Mouse (Mus musculus) adrenal gland, postnatal 25 days (tissue): Measurements from ENCODE around the gene Lgals9. TPM values are rescaled to one million over a fixed set of nuclear protein-coding genes. Genes with fewer than 3 reads are reported as not detected.
"Not testable (repeated sequence)": the region's sequence is repeated elsewhere in the genome, so short reads cannot be mapped to it uniquely, and the experiment has no call there.

Source experiments
- DNase-seq: peaks from one replicate; pipeline ENCODE4 v3.0.0; 2021; ENCODE audit warnings: mixed read lengths
- total RNA-seq: library from RNA; stranded (reverse); gene quantifications from 2 replicates; pipeline ENCODE4 v1.2.3, GENCODE M21; 2021

The Lgals9 gene
- total RNA-seq, 1 experiment from 2014 or later, result 18.5 TPM

DNA sequence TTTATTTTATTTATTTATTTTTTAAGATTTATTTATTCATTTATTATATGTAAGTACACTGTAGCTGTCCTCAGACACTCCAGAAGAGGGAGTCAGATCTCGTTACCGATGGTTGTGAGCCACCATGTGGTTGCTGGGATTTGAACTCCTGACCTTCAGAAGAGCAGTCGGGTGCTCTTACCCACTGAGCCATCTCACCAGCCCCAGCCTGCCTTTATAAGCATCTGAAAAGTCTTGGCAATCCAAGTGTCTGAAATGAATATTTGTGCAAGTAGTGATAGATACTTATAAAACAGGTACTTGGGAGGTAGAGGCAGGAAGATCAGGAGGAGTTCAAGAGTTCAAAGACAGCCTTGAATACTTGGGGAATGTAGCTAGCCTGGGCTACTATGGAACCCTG, 22.6 kb upstream of the Lgals9 start:
- not testable (repeated sequence) for DNase-seq

DNA sequence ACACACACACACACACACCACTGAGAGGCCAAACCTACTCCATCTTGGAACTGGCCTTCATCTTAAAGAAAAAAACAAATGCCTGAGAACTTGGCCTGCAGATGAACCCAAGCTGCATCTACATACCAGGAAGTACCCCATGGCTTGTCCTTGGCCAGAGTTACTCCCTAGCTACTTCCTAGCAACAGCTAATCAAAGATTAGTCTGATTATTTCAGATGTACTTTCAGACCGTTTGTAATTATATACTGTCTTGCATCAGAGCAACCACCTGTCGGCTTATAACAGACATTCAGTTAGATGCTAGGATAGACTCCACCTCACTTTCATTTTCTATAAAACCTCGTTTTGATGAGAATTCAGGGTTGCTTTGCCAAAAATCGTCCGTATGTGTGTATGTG, 21.7 kb upstream of the Lgals9 start:
- DNase-seq, result no peak

DNA sequence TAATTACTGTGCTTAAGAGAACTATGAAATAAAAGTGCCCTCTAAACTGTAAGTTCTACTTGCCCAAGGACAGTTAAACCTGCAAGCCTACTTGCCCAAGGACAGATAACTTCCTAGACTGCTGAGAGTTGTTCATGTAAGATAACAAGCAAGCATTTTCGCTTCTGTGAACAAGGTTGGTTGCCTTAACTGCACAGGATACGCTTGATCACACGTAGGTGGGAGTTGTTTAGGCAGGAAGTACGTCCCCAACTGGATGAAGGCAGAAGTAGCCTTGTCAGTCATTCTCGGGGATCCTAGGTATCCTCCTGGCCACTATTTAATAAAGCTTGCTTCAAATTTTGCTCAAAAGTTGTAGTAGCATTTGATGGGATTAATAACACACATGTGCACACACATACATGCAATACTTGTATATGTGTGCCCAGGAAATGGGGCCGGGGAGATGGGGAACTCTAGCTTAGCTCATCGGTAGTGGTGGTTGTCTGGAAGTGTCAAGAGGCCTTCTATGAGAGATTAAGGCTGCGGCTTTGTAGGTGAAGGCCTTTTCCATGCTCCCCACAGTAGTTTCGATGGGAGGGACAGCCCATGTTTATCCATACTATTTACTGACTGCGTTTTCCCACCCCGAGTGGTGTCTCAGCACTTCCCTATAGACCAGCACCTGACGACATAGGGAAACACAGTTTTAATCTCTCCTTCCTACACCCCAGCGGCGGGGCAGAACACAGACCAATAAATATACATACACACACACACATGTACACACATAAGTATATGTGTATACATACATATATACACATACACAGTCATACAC, 21.0 kb upstream of the Lgals9 start:
- DNase-seq, result no peak

DNA sequence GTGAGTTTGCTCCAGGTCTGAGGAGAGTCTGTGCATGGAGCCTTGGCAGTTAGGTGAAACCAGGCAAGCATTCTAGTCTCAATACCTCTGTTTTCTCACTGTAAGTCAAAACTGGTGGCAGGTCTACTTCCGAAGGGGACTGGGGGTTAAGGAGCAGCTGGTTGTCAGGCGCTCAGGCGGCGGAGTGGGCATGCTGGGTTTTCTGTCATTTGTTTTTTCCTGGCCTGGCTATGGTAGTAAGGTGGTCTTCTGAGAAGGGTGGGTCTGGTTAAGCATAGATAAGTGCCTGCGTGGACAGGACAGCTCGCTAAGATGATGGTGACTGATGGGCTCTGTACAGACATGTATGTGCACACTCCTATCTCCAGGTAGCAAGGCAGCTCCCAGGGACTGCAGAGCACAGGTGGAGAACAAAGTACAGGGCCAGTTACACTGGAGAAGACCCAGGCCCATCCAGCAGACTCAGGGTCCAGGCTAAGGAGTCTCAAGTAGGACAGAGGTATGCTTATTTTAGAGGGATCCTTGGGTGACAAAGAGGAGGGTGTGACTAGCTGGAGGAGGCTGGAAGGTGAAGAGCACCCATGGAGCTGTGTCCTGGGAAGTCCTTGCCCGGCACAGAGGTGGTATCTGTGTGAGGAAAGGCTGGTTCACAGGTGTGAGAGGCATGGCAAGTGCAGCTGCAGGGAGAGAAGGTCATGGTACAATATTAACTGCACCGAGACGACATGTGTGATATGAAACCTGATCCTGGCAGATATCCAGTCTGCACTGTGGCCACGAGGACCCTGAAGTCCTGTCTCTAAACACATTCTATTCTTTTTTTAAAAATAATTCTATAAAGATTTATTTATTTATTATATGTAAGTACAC, 19.3 kb upstream of the Lgals9 start:
- DNase-seq, result no peak

DNA sequence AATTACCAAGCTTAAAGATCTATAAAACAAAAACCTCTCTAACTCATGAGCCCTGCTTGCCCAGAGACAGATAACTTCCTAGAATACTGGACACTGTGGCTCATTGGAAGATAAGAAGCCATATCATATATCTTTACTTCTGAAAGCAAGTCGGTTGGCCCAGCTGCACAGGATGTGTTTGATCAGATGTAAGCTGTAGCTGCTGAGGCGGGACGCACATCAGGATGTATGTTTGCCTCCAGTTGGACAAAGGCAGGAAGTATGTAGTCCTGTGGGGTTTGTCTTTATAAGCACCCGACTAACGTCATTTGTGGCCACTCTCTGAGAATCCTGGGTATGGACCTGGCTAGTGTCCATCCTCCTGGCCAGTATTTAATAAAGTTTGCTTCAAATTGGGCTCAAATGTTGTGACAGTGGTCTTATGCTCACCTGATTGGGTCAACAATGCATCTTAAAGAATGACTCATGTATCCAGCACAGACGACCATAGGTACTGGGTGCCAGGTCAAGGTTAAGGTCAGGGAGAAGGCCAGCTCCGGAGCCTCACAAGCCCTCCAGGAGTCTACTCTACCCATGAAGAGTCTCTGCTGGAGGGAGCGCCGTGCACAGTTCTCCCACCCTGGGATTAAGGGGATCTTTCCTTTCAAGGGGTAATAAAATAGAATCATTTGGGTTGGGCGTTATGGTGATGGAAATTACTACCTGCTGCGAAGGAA, 18.5 kb upstream of the Lgals9 start:
- DNase-seq, result no peak

DNA sequence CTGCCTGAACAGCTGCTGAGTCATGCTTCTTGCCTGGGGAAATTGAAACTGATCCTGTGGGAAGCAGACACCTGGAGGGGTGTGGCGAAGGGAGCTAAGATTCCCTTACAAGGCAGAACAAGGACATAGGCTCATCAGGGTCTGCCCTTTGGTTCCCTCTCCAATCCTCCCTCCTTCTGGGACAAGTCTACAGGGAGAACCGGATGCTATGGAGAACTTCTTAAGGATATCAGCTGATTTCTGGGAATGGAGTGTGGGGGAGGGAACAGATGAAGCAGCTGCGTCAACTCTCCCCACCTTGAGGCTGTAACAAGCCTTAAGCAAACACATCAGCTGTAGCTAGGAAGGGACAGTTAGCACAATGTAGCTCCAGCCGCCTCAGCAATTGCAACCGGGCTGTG, 17.8 kb upstream of the Lgals9 start:
- no peak for DNase-seq

DNA sequence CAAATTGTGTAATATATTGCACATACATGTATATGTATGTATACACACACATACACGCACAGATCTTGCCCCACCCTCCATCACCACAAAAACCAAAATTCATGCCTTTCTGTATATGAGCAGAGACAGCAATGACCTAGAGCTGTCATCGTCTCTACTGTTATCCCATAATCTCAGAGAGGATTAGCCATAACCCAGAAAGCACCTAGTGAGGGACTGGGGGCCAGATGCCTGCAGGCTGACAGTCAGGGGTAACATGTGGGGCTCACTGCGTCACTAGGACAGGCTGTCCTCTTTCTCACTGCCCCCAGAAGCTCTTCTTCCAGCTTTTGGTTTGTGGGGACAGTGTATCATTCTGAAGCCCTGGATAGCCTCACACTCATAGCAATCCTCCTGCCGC, 17.1 kb upstream of the Lgals9 start:
- no peak for DNase-seq

DNA sequence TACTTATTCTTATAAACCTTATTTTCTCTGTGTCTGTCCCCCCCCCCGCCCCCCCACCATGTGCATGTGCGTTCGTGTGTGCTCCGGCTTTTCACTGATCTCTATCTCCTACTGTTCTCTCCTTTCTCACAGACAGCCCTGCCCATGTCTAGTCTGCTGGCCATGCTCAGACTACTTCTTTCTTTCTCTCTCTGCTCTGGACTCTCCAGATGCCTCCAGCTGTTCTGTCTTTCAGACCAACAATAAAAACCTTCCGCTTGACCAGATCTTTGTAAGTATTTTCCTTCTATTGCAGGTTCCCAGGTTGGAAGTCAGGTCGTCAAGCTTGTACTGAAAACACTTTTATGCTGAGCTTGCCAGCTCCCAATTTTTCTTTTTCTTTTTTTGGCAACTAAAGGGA, 14.4 kb upstream of the Lgals9 start:
- DNase-seq, result no peak

DNA sequence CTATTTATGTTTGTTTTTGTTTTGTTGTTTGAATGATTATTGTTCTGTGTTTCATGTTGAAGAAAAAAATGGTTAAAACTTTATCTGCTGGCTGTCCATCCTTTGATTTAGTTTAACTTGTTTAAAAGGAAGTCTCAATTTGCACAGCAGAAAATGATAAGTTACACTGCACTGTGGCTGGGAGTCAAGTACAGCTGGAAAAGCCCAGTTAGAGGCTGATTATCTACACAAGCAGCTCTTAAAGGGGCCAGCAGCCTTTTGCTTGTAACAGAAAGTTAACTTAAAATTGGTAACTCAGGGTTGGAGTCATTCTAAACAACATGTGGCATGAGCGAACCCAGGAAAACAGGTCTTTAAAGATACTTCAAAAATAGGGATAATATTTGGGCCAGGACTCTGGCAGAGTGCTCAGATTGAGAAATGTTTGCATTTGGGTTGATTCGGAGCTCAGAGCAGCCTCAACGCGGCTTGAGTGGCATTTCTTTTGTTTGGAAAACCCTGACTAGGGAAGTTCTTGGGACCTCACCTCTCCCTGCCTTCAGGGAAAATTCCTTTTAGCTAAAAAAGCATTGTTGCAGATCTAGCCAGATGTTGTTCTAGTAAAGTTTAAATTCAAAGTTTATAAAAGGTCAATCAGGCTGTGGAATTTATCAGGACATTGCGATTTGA, 6.3 kb upstream of the Lgals9 start:
- DNase-seq, result not testable (repeated sequence)

DNA sequence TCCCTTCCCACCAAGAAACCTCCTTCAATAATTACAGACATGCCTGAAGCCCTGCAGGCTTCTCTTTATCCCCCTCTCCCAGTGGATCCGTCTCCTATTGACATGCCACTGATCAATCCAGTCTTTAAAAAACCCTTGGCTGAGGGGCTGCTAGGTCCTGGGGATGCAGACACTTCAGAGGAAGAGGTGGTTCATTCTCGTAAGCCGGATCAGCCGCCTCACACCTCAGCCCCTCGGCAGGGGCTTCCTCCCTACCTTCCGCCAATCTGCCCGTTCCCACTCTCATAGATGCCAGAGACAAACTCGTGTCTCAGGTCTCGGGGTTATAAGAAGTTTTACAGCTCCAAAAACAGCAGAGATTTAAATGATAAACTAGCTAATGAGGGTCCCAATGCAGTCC, 5.3 kb upstream of the Lgals9 start:
- no peak for DNase-seq

DNA sequence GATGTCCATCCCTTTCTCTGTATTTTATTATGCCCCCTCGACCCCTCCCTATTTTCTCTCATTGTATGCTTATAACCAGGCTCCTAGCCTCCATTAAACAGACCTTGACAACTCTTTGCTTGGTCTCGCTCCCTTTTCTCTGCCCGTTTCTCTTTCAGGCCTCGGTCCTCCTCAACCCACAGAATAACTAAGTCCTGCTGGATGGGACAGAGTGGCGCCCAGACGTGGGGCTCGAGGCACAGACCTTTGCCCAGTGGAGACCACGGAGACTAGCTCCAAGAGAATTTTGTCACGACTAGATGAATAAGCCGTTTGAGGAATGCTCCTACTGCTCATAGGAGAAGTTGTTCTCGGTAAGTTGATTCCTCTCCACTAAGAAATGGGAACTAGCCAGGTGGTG, 4.5 kb upstream of the Lgals9 start:
- not testable (repeated sequence) for DNase-seq

DNA sequence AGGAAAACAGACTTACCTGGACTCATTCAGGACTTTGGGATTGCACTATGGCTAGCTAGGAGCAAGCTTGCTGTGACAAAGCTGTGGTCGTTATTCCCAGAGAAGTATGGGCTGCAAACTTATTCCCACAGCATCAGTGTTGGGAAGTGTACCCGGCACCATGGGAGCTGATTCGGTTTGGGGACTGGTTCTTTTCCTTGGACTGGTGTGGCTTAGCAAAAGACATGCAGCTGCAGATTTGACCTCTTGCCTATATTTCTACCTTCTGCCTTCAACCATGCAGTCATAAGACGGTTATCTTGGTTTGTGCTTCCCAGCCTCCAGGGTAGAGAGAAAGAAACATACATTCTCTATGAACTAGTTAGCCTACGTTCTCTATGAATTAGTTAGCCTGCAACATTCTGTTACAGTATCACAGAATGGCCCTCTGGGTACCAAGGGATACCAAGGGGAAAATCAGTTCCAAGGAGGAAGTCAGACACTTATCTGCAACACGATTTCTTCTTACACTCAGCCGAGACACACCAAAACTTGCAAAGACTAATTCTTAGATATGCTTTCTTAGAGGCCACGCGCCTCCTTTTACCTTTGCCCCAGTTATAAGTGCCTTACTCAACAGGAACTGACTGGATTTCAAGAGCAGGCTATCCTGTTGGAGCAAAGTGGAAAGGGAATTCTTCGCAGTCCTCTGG, 1.7 kb upstream of the Lgals9 start:
- no peak for DNase-seq

DNA sequence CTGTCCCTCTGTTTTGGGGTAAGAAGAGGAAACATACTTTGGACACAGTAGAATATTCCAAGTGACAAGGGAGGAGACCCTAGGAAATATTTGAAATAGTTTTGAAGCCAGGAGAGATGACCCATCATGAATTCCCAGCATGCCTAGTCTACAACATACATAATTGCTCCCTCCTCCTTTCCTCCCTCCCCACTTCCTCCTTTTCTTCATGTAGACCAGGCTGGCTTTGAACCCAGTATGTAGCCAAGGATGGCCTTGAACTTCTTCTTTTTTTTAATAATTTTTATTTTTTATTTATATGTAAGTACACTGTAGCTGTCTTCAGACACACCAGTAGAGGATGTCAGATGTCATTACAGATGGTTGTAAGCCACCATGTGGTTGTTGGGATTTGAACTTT, 759 bp upstream of the Lgals9 start:
- no peak for DNase-seq

DNA sequence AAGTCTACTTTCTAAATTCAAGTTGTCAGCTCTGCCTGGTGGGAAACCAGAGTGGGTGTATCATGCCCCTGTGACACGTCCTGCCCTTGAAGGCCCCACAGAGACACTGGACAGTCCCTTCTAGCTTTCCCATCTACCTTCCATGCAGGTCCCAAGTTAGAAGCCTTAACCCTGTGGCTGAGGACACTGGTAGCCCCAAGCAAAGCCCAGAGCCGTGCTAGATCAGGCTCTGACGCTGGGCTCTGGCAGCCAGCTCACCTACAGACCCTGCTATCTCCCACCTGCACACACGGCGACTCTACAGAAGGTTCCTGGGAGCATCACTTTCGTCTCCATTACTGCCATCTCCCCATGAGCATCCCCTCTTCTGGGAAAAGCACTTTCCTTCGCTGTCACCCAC, 1.2 kb downstream of the Lgals9 start:
- DNase-seq, result no peak

DNA sequence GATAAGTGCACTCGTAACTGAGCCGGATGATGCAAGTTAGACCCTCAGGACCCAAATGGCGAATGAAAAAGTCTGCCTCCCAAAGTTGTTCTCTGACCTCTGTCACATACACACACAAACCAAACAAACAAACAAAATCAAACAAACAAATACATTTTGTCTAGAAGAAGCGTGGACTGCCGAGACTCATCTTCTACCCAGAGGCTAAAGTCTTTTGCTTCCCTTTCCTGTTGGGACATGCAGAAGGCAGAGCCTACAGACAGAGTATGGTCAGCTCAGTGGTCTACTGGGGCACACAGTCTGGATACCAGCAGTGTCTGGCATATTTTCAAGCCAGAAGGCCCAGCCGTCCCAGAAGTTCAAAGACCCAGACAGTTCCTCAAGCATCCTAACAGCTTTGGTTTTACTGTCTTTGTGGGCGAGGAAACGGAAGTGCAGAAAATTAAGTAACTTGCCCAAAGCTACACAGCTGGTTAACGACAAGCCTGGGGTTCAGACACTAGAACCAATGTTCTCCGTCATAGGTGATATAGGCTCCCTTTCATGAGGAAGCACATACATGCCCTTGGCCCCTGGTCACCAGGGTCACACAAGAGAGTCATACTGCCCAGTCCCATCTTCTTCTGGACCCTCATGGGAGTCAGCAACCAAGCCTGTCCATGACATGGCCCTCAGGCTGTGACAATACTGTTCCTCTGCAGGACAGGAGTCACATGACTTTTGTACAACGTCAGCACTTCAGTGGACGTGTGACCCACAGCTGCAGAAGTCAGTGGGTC, 2.0 kb downstream of the Lgals9 start:
- no peak for DNase-seq

DNA sequence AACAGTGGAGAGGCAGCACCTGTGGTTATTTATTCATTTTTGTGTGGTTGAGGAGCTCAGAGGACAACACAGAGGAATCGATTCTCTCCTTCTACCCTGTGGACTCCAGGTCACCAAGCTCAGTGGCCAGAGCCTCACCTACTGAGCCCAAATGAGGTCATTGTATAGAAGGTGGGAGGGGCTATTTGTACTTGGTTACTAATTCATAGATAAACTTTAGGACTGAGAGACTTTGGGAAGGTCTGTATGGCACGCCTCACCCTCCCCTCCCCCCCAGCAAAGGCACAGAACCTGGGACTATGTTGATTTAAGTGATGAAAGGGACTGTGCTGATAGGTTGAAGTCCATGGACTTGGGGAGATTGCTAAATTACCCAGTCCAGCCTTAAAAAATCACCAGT, 2.7 kb downstream of the Lgals9 start:
- no peak for DNase-seq

DNA sequence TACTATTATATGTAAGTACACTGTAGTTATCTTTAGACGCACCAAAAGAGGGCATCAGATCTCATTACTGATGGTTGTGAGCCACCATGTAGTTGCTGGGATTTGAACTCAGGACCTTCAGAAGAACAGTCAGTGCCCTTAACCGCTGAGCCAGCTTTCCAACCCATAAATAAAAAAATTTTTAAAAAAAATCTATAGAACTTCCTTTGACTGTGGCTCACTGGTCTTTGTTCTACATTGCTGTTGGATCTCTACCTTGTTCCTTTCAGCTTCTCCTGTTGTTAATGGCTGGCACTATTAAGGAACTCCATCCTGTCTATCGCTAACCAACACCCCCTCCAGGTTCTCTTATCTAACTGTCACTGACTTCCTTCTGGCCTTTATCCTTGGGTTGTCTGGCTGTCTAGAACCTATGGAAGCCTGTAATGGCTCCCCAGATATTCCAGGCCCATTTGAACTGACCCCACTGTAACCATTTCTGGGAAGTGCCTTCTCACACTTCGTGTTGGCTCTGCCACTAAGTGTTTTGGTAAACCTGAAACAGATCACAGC, 4.6 kb downstream of the Lgals9 start:
- no peak for DNase-seq

DNA sequence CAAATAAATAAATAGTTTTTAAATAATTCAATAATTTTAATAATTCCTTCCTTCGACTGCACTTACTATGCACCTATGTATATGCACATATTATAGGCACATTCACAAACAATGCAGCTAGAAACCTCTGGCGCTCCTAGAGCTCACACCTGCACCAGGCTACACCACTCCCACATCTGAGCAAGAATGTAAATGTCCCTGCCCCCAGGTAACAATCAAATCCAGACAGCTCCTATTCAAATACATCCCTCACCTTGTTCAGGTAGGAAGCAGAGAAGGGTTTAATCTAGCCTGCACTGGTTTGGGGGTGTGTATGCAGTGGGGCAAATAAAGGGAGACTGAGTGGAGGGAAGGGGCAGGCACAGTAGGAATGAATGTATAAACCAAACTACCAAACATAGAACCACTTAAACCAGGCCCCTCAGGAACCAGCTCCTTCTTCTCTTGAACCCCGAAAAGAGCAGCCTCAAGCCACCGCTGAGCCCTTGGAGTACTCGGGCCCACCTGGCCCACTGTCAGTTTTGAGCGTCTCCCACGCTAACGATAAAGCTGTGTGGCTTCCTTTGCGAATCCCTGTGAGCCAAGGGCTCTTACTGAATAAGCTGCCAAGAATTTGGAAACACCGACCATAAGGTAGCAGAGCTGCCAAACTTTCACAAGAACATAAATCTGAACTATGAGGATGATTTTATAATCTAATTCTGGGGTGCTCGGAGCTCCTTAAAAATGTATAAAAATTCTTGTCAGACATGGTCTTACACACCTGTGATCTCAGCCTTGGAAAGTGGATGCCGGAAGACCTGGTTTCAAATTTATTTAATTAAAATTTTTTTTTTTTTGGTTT, 6.3 kb downstream of the Lgals9 start:
- DNase-seq, result no peak

DNA sequence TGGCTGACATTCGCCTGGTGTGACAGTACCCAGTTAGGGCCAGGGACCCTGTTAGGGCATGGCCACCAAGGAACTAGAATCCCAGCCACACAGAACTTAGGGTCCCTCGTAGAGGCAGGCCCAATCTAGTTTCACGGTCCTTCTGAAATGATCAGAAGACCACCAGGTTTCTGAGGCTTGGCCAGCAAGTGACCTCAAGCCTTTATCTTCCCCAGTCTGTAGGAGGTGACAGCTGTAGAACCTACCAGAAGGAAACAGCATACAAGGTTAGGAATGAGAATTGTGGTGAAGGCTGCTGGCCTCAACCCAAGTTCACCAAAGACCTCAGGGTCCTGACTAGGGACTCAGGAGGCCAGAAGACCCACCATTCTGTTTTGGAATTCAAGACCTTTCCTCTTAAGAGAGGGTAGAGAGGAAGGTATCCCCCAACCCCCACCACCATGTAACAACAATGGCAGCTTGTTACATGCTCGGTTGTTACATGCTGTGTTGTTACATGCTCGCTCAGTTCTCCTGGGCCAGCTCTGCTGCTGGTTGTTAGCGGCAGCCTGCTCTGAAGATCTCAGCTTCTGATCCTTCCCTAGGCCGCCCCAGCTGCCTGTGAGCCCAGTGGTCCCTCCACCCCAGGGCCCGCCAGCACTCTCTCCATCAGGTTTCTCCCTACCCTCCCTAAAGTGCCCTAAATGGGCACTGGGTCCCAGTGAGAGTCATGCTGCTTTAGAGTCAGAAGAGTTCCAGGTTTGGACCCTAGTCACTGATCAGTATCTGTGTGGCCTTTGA, 7.8 kb downstream of the Lgals9 start:
- no peak for DNase-seq
